Mouse (Mus musculus): Measurements from ENCODE around the gene Armh4.
"Not testable (repeated sequence)": the region's sequence is repeated elsewhere in the genome, so short reads cannot be mapped to it uniquely, and the experiment has no call there.

Armh4 gene

DNA sequence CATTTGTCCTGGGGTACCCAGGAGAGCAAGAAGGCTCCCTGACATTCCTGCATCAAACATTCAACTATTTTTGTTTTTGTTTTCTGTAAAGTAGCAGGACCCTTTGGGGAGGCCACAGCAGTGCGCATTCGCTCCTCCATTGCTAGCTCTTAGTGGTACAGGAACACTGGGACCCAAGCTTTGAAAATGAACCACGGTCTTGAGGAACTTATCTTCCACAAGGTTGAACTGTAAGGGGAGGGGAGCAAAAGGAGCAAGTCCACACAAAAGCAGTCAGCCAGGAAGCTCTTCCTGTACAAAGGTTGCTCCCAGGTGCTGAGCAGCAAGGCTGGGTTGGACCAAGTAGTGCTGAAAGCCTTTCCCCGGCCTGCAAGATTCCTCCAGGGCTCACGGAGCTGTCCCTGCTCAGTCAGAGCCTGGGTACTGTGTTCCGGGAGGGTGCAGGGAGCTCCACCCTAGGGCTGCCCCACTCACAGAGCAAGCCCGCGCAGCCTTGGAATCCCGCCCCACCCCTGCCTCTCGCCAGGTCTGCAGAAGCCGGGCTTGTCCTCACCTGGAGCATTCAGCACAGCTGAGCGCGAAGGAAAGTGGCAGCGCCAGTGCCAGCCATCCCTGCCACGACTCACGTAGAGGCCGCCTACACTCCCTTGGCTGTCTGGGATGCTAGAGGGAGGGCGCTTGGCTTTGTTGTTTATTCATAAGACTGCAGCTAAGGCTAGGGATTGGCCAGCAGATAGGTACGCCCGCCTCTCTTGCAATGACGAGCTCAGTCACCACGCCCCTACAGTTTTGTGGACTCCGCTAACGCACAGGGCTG is at the start of gene Armh4:
Armh4 (minus strand) TSS at position 669 of the 817 bp plus-strand sequence.
- no peak for DNase-seq

GRCm38 (mm10) chr14:49829192-49830171 is 46.3 kb upstream of the Armh4 start:
- no peak for DNase-seq

- not testable (repeated sequence) for DNase-seq
Observed at GRCm38 (mm10) chr14:49819721-49820440, 36.7 kb upstream of the Armh4 start.

DNA sequence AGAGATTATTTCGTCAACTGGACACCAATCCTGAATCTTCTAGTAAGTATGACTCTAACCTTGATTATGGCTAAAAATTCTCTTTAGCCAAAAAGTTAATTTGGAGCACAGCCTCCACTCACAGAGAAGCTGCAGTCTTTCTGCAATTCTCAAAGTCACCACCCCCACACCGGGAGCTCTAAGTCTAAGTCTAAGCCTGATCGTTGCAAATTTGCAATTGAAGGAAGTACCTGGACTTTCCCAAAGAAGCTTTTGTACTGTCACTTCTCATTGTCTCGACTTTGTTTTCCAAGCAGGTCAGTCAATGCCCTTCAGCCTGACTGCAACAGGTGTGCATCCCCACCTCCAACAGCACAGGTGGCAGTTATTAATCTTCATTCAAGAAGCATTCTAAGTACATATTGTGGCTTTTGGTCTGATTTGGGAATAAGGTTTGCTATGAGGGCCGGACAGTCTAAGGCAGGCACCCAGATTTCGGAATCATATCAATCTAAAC is 35.6 kb upstream of the Armh4 start:
- not testable (repeated sequence) for DNase-seq

DNA sequence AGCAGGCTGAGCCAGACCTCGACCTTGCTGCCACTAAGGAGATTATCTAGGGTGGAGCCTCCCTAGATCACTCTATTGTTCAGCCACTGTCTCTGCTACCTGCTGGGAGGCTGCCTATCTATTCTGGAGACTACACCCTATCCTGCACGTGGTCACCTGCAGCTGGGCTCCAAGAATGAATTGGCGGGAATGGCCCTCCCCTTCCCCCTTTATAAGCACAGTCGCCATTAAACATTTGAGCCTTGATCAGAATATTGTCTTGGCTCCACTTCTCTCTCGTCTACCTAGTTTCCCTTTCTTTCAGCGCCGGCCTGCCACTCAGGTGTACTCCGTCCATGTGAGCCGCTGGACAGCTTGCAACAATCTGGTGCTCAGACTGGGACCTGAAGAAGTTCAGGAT is 29.8 kb upstream of the Armh4 start:
- not testable (repeated sequence) for DNase-seq

GRCm38 (mm10) chr14:49805051-49805450 is 21.9 kb upstream of the Armh4 start:
- not testable (repeated sequence) for DNase-seq

DNA sequence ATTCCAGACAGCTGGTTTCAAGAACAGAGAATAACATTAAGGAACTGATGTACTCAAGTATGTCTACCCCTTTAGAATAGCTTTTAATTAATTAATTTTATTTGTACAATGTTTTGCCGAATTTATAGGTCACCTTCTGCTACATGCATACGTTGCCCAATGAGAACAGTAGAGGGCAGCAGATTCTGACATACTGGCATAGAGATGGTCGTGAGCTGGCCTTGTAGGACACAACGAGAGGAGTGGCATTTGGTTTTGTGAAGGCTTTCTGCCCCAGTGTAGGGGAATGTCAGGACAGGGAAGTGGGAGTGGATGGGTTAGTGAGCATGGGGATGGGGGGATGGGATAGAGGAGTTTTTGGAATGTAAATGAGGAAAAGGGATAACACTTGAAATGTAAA is 18.3 kb upstream of the Armh4 start:
- no peak for DNase-seq

GRCm38 (mm10) chr14:49793948-49794347 is 10.8 kb upstream of the Armh4 start:
- DNase-seq: no peak

DNA sequence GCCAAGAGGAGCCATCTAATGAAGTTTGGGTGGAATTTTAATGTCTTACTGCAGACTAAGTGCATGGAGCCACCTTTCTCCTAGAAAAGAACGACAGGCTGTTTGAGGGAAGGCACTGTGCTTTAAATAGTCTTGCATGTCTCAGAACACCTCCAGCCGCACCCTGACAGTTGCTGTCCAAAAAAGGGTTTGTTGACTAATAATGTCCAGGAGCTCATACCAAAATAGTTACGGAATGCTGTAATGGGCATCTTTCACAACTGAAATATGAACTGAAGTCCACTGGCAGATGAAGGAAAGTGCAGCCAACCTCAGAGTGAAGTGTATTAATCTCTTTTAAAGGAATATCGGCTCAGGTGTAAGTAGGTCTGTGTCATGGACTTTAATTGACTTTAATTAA is 7.4 kb upstream of the Armh4 start:
- DNase-seq: no peak

GRCm38 (mm10) chr14:49785793-49786192 is 2.6 kb upstream of the Armh4 start:
- DNase-seq: no peak

DNA sequence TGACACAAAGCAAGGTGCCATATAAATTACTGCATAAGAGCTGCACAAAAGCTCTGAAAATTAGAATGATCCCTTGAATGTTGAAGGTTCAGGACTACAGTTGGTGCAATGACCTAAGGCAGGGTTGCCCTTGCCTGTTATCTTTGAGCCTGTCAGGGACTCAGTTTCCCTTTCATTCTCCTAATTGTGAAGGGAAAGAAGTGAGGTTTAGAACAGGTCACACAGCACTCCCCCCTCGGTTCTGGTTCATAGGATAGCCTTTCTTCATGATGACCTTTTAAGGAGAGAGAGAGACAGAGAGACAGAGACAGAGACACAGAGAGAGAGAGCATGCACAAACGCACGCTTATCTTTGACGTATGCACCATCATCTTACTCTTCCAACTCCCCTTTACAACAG is 683 bp upstream of the Armh4 start:
- no peak for DNase-seq

DNA sequence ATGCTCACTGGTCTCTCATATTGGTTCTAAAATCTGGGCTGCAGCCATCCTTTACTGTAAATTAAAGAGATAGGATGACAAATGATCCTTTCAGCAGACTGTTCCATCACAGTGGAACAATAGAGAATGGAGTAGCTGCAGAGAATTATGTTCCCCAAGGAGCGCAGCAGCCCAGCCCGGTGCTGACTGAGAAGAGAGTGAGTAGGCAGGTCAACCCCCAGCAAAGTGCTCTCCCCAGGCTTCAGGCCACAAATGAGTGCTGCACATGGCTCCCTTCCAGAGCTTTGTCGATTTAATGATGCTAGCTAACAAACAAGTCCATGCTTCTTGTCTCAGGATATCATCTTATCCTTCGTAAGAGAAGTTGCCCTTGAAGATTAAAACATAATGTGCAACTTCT is 2.8 kb downstream of the Armh4 start:
- no peak for DNase-seq

DNA sequence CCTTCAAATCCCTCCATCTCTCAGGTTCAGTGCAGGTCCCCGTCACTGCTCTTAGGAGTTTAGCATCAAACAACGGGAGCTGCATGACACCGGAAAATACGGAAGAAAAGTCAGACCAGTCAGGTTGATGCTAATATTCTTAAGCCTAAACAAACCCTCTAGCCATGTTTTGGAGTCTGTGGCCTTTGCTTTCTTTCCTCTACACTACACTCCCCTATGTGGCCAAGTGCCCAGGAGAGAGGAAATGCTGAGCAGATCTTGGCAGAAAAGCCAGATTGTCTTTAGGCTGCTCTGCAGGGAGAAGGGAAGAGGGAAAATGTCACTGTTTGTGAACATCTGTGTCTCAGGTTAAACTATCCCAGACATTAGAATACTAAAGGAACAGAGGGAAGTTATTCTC is 5.6 kb downstream of the Armh4 start:
- DNase-seq: not testable (repeated sequence)

- no peak for DNase-seq
Observed at GRCm38 (mm10) chr14:49771746-49772145, 11.4 kb downstream of the Armh4 start.

- DNase-seq: no peak
Observed at GRCm38 (mm10) chr14:49766601-49767000, 16.6 kb downstream of the Armh4 start.

- DNase-seq: no peak
Observed at GRCm38 (mm10) chr14:49755845-49756244, 27.3 kb downstream of the Armh4 start.

DNA sequence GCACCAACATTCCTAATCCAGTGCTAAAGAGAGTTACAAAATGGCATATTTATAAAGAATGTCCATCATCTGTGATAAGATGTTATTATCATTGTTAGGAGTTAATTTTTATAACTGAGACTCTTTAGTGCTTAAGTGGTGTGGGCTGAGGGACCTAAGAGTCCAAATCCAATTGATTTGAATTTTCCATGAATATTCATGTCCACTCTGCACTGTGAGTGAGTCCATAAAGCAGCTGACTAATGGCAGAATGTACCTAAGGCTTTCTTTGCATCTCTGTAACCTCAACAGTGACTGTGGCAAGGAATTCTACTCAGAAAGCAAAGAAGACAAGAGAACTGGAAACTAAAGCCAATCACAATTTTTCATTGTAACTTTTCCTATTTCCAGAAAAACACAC is 30.6 kb downstream of the Armh4 start:
- DNase-seq: no peak

DNA sequence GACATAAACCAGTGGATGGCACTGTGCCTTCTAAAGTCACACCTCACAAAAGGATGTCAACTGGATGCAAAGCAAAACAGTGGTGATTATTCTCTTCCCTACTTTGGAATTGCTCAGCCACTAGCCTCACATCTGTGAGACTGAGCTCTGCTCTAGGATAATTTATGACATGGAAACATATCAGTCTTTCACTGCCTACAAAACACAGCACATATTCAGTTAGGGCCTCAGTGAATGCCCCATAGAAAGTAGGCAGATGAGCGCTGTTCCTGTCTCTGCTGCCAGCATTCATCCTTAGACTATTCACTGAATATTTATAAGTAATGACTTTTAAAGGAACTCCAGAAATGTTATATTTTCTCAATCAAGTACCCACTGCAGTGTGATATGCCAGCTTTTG is 37.3 kb downstream of the Armh4 start:
- DNase-seq: no peak

DNA sequence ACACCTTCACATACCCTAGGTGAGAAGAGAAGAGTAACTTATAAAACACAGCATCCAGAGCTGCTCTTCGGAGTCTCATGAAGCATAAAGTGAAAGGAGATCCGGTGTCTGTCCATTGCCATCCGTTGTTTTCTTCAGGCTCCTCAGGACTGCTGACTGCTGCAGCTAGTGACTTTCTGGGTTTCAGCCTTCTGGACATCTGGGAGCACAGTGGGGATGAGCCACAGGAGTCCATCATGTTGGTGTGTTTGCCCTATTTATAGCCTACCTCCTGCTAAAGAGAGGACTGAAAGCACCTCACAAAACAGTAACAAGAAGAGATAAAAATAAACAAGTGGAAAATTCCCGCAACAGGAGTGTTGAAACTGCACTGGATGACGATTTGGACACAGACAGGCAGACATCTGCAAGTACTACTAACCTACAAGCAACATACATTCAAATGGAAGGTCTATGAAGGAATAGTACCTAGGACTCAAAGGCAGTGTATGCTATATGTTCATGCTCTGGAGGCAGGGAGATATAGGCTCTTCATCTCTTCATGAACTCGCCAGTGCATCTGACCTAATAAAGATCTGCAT is 39.1 kb downstream of the Armh4 start:
- no peak for DNase-seq

GRCm38 (mm10) chr14:49739328-49739727 is 43.9 kb downstream of the Armh4 start:
- DNase-seq: no peak

GRCm38 (mm10) chr14:49738441-49739088 is 44.6 kb downstream of the Armh4 start:
- no peak for DNase-seq

DNA sequence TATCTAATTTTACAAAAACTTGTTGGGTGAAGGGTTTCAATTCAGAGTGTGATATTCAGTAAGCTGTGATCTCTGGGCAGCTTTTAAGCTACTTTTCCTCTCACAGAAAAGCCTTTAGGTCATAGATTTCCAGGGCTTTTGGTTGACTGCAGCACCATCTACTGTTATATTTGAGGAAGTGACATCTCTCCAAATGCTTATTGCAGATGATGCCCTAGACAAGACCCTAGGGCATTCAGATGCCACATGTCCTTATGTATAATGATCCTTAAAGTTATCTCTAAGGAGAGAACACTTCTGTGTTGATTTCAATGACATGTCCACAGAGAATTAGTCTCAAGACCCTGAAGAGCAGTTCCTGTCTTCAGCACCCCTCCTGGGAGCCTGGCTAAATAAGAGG is 49.2 kb downstream of the Armh4 start:
- DNase-seq: no peak
